Mouse (Mus musculus): ENCODE measurements around the gene Mettl3. TPM values are rescaled to one million over a fixed set of nuclear protein-coding genes. Genes with fewer than 3 reads are reported as not detected.
"Not testable (repeated sequence)": the region's sequence is repeated elsewhere in the genome, so short reads cannot be mapped to it uniquely, and the experiment has no call there.

Mettl3 gene
- polyA plus RNA-seq, 1 experiment from 2014 or later: 51.9 TPM

GRCm38 (mm10) chr14:52315792-52316440, 11.0 kb upstream of the Mettl3 start:
- under 1% methylated on average over 33 of the region's 41 CpGs for WGBS
- Histone ChIP-seq H3K9me3 (no peaks in the 10 kb centered on the region), H3K4me2 (replicated peaks) (peak overlapping the region; percentile 91), H3K36me3 (peaks cover 34% of the 10 kb centered on the region), H3K9ac (peak overlapping the region; percentile 90), H3K4me1 (peaks cover 26% of the 10 kb centered on the region), H3K27ac (peak overlapping the region; percentile 96), H3K4me3 (peak overlapping the region; percentile 76), H3K27me3 (no peaks in the 10 kb centered on the region)
- ATAC-seq (ENCODE audit: insufficient number of reproducible peaks, insufficient read depth, low FRiP score, low TSS enrichment): peak; percentile 85

GRCm38 (mm10) chr14:52315283-52315780, 10.4 kb upstream of the Mettl3 start:
- Histone ChIP-seq H3K9me3 (no peaks in the 10 kb centered on the region), H3K4me1 (peaks cover 26% of the 10 kb centered on the region), H3K27me3 (no peaks in the 10 kb centered on the region), H3K27ac (peak overlapping the region; percentile 96), H3K9ac (peak overlapping the region; percentile 90), H3K4me3 (peak overlapping the region; percentile 76), H3K4me2 (replicated peaks) (peak overlapping the region; percentile 91), H3K36me3 (peaks cover 39% of the 10 kb centered on the region)
- WGBS: 5% methylated on average over 17 of the region's 17 CpGs
- ATAC-seq (ENCODE audit: insufficient number of reproducible peaks, insufficient read depth, low FRiP score, low TSS enrichment): no peak

- Histone ChIP-seq H3K4me2 (replicated peaks) (peak overlapping the region; percentile 91), H3K27ac (peak overlapping the region; percentile 96; the same call in 1 of the 2 replicates), H3K9me3 (no peaks in the 10 kb centered on the region), H3K9ac (peak overlapping the region; percentile 90), H3K4me3 (peak overlapping the region; percentile 76), H3K36me3 (peaks cover 43% of the 10 kb centered on the region), H3K27me3 (no peaks in the 10 kb centered on the region), H3K4me1 (peaks cover 26% of the 10 kb centered on the region)
- no peak for ATAC-seq (ENCODE audit: insufficient number of reproducible peaks, insufficient read depth, low FRiP score, low TSS enrichment)
- 45% methylated on average over 8 of the region's 8 CpGs for WGBS
Observed at GRCm38 (mm10) chr14:52314808-52315150, 9.9 kb upstream of the Mettl3 start.

GRCm38 (mm10) chr14:52313931-52314807, 9.2 kb upstream of the Mettl3 start:
- WGBS: 88% methylated on average over 26 of the region's 26 CpGs
- Histone ChIP-seq H3K9me3 (no peaks in the 10 kb centered on the region), H3K36me3 (peaks cover 49% of the 10 kb centered on the region), H3K4me1 (peaks cover 26% of the 10 kb centered on the region), H3K9ac (no peak overlapping the region; the same call in 1 of the 2 replicates), H3K4me3 (peak overlapping the region; percentile 76), H3K27ac (peak overlapping the region; percentile 96; the same call in 1 of the 2 replicates), H3K4me2 (replicated peaks) (peak overlapping the region; percentile 91), H3K27me3 (no peaks in the 10 kb centered on the region)
- ATAC-seq (ENCODE audit: insufficient number of reproducible peaks, insufficient read depth, low FRiP score, low TSS enrichment): no peak

GRCm38 (mm10) chr14:52310906-52311305, 6.0 kb upstream of the Mettl3 start:
- Histone ChIP-seq H3K27me3 (no peaks in the 10 kb centered on the region), H3K4me2 (replicated peaks) (no peak overlapping the region), H3K9ac (no peak overlapping the region), H3K36me3 (peaks cover 53% of the 10 kb centered on the region), H3K4me1 (peaks cover 20% of the 10 kb centered on the region), H3K9me3 (no peaks in the 10 kb centered on the region), H3K4me3 (no peak overlapping the region), H3K27ac (no peak overlapping the region)
- whole genome bisulfite sequencing: 88% methylated on average over 2 of the region's 2 CpGs
- ATAC-seq (ENCODE audit: insufficient number of reproducible peaks, insufficient read depth, low FRiP score, low TSS enrichment): no peak

GRCm38 (mm10) chr14:52310343-52310742, 5.4 kb upstream of the Mettl3 start:
- not testable (repeated sequence) for H3K4me3 ChIP-seq; H3K4me2 ChIP-seq (replicated peaks); ATAC-seq (ENCODE audit: insufficient number of reproducible peaks, insufficient read depth, low FRiP score, low TSS enrichment); H3K27me3 ChIP-seq; H3K9ac ChIP-seq; H3K27ac ChIP-seq; H3K9me3 ChIP-seq
- peaks cover 53% of the 10 kb centered on the region for H3K36me3 ChIP-seq
- WGBS: 88% methylated on average over 5 of the region's 6 CpGs
- peaks cover 20% of the 10 kb centered on the region for H3K4me1 ChIP-seq

- 100% methylated on average over 2 of the region's 2 CpGs for WGBS
- H3K36me3 ChIP-seq: peaks cover 19% of the 10 kb centered on the region
- H3K4me1 ChIP-seq: 0 out of 2 replicates have a peak, but pooled peaks cover 4% of the 10 kb centered on the region
- H3K4me2 ChIP-seq (replicated peaks): no peak overlapping the region
- no peak overlapping the region for H3K9ac ChIP-seq
- no peaks in the 10 kb centered on the region for H3K9me3 ChIP-seq
- no peak overlapping the region for H3K4me3 ChIP-seq
- H3K27me3 ChIP-seq: no peaks in the 10 kb centered on the region
- ATAC-seq (ENCODE audit: insufficient number of reproducible peaks, insufficient read depth, low FRiP score, low TSS enrichment): no peak
- no peak overlapping the region for H3K27ac ChIP-seq
Observed at GRCm38 (mm10) chr14:52306100-52306499, 1.2 kb upstream of the Mettl3 start.

- not testable (repeated sequence) for H3K4me3 ChIP-seq; H3K9me3 ChIP-seq; H3K9ac ChIP-seq; H3K27me3 ChIP-seq; H3K4me2 ChIP-seq (replicated peaks); H3K4me1 ChIP-seq; H3K27ac ChIP-seq; ATAC-seq (ENCODE audit: insufficient number of reproducible peaks, insufficient read depth, low FRiP score, low TSS enrichment)
- peaks cover 20% of the 10 kb centered on the region for H3K36me3 ChIP-seq
- 83% methylated on average over 3 of the region's 3 CpGs for WGBS
Observed at GRCm38 (mm10) chr14:52303517-52303916, 1.4 kb downstream of the Mettl3 start.

- Histone ChIP-seq H3K9me3 (no peaks in the 10 kb centered on the region), H3K4me3 (no peak overlapping the region), H3K4me2 (replicated peaks) (no peak overlapping the region), H3K4me1 (no peaks in the 10 kb centered on the region), H3K9ac (no peak overlapping the region), H3K27me3 (no peaks in the 10 kb centered on the region), H3K27ac (no peak overlapping the region), H3K36me3 (peaks cover 73% of the 10 kb centered on the region)
- ATAC-seq (ENCODE audit: insufficient number of reproducible peaks, insufficient read depth, low FRiP score, low TSS enrichment): peak; percentile 62; the same call in 1 of the 2 replicates
- whole genome bisulfite sequencing: 76% methylated on average over 6 of the region's 6 CpGs
Observed at GRCm38 (mm10) chr14:52295558-52296264, 9.2 kb downstream of the Mettl3 start.

GRCm38 (mm10) chr14:52284191-52284590, 20.7 kb downstream of the Mettl3 start:
- H3K9me3 ChIP-seq: no peaks in the 10 kb centered on the region
- H3K36me3 ChIP-seq: peaks cover 32% of the 10 kb centered on the region
- H3K4me2 ChIP-seq (replicated peaks): no peak overlapping the region
- no peak overlapping the region for H3K4me3 ChIP-seq
- H3K27me3 ChIP-seq: no peaks in the 10 kb centered on the region
- ATAC-seq (ENCODE audit: insufficient number of reproducible peaks, insufficient read depth, low FRiP score, low TSS enrichment): no peak
- peaks cover 7% of the 10 kb centered on the region for H3K4me1 ChIP-seq
- 87% methylated on average over 3 of the region's 3 CpGs for WGBS
- no peak overlapping the region for H3K27ac ChIP-seq
- no peak overlapping the region for H3K9ac ChIP-seq

- ATAC-seq (ENCODE audit: insufficient number of reproducible peaks, insufficient read depth, low FRiP score, low TSS enrichment): no peak
- Histone ChIP-seq H3K27me3 (no peaks in the 10 kb centered on the region), H3K4me3 (no peak overlapping the region), H3K4me1 (peaks cover 7% of the 10 kb centered on the region), H3K4me2 (replicated peaks) (no peak overlapping the region), H3K27ac (no peak overlapping the region), H3K9me3 (no peaks in the 10 kb centered on the region), H3K36me3 (peaks cover 28% of the 10 kb centered on the region), H3K9ac (no peak overlapping the region)
- 91% methylated on average over 5 of the region's 5 CpGs for WGBS
Observed at GRCm38 (mm10) chr14:52283629-52284028, 21.3 kb downstream of the Mettl3 start.
